Mouse (Mus musculus): ENCODE results near the gene Akap7. TPM values are rescaled to one million over a fixed set of nuclear protein-coding genes. Genes with fewer than 3 reads are reported as not detected.

The Akap7 gene
- total RNA-seq, 2 experiments from 2014 or later = 64.9 to 65.4 TPM

DNA sequence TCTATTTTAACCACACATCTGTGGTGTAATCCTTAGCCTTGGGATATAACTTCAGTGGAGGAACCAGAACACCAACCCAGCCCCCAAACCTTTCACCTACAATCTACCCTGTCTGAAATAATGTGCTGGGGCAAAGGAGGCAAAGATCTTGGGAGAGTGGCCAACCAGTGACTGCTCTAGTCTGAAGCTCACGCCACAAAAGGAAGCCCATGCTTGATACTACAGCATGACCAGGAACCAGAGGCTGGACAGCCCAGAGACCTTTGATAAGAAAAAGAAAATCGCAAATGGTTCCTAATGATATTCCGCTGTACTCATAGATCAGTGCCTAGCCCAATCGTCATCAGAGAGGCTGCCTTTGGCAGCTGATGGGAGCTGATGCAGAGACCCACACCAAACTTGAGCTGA is 9.4 kb downstream of the Akap7 start:
- DNase-seq (ENCODE audit: low spot score in 2 of 2) = no peak

DNA sequence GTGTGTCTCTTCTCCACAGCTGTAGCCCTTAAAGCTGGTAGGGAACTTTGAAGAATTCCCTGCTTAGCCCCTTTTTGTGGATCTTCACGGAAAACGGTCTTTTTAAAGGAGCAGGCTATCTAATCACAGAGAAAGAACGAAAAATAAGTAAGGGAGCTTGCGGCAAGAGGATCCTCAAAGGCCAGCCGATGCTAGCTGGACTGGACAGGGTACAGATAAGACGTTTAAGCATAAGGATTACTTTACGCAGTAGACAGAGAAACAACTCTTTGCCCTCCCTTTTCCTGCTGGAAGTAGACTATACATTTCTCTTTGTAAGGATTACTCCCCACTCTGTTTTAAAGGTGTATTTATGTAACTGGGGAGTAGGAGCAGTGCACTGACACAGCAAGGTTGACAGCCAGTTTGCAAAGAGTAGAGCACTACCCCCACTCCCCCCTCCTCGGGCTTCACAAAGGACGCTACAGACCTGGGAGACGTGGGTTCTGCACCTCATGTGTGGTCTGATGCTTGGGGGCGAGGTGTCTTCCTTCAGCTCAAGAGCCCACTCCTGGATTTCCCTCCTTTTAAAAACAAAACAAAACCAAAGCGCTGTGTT is 9.9 kb downstream of the Akap7 start:
- DNase-seq (ENCODE audit: low spot score in 2 of 2) = peak in 1 of 2 experiments; percentile 12

DNA sequence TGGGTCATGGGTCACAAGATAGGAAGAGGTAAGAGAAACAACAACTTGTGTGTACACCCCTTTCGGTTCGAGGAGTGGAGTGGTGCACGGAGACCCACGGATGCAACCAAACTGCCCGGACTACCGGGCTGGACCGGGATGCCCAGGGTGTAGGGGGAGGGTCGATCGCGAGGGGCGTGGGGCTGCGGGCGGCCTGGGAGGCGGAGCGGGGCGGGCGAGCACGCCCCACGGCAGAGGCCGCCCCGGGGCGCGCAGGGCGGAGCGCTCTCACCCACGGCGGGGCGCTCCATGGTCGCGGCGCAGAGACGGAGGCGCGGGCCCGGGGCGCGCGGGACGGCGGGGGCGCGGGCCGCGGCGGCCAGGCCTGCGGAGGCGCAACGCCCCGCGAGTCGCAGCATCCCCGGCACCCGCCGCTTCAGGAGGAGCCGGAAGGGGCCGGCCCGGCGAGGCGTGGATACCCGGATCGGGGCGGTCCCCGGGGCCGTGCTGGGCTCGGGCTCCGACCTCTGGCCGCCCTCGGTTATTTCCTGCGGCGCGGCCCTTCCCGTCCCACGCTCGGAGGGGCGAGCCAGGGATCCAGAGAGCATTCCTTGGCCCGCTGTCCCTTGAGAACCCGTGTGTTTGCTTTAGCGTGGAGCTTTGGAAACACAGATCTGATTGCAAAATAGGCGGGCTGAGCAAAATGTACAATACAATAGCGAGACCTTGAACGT is 10.9 kb downstream of the Akap7 start:
- peak; percentile 88 to 89 for DNase-seq (ENCODE audit: low spot score in 2 of 2)

DNA sequence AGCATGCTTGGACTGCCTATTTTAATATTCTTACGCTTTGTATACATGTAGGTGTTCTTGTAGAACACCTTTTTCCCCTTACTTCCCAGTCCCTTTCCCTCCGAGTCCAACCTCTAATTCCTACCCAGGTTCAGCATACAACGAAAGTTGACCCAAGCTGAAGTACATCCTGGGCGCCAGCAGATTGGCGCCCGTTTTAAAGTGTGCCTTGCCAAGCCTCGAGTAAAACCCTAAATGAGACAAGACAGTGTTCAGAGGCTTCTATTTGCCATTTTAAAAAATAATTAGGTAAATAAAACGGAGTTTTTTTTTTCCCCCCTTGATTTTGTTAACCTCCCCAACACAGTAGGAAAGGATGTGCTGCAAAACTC is 11.4 kb downstream of the Akap7 start:
- DNase-seq (ENCODE audit: low spot score in 2 of 2) = no peak

DNA sequence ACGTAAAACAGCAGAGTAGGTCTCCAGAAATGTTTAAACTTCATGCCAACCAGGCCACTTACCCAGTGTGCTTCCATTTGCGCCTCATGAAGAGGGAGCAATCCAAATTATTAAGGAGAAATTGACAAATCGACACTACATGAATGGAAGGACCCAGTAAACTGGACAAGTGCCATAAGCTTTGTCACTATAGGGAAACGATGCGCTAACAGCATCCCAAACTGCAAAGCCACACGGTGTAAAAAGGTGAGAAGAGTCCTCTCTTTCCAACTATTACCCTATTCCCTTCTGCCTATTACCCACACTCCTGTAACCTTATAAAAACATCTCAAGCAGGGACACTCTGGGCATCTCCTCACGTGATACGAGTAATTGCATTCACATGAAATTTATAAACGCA is 11.8 kb downstream of the Akap7 start:
- no peak for DNase-seq (ENCODE audit: low spot score in 2 of 2)

DNA sequence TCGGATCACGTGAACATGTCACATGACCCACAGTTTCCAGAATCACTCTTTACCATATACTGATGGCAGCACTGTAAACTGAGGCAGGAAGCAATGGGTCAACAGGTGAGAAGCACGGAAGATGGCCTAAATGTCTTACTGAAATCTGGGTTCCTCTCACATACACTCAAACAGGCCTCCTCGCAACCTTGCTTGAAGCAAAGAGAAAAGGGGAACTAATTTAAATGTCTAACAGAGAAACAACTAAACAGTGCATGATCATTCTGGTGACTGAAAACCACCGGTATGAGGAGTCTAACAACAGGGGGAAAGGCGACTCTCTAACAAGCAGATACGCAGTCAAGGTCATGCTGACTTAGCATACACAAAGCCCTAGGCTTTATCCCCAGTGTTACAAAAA is 12.7 kb downstream of the Akap7 start:
- no peak for DNase-seq (ENCODE audit: low spot score in 2 of 2)

DNA sequence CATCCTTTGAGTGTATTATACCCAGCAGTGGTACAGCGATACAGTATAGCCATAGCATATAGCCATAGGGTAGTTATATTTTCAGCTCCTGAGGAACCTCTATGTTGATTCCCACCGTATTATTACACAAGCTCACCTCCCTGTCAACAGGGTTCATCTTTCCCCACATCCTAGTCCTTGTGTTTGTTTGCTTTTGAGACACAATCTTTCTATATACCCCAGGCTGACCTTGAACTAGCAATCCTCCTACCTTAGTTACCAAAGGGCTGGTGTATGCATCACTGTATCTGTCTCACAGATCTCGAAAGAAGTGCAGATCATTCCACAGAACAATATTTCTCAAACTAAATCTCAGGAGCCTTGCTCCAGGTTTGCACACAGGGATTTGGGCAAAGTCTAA is 13.9 kb downstream of the Akap7 start:
- no peak for DNase-seq (ENCODE audit: low spot score in 2 of 2)

DNA sequence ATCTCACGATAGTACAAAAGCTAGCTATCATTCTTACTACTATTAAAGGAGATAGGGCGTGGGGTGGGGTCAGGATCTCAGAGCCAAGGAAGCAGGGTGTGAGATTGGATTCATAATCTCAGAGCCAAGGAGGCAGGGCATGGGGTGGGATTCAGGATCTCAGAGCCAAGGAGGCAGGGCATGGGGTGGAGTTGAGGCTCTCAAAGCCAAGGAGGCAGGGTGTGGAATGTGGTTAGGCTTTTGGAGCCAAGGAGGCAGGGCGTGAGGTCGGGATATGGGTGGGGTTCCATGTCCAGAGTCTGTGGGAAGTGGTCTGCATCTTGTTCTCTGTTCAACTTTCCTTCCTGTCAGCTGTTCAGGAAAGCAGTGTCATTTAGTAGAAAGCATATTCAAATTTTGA is 16.6 kb downstream of the Akap7 start:
- no peak for DNase-seq (ENCODE audit: low spot score in 2 of 2)

DNA sequence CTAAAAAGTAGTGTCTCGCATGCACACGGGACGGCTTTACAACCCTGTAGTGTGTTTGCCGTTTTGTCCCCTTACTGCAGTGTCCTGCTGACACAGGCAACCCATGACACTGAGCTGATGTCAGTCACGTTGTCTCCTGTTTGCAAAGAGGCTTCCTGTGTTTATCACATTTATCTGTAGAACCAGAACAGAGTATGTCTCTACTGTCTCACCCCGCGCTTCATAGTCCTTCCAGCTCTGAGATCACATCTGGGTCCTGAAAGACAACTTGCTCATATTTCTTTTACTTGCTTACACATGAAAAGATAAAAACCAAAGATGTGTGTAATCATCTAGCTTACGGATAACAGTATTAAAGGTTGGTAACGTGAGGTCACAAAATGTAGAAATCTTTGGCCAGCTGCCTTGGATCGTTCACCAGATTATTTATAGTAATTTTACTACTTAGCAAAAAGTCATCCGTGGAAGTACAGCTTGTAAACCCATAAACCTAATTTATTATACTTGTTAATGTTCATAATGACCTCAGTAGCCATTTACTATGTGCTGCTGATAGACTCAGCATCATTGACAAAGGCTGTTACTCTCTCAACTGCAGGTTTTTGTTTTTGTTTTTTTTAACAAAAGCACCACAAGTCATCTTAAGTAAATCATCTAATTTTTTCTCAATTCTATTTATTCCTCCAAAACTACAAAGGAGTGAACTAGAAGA is 22.4 kb downstream of the Akap7 start:
- DNase-seq (ENCODE audit: low spot score in 2 of 2) = no peak

DNA sequence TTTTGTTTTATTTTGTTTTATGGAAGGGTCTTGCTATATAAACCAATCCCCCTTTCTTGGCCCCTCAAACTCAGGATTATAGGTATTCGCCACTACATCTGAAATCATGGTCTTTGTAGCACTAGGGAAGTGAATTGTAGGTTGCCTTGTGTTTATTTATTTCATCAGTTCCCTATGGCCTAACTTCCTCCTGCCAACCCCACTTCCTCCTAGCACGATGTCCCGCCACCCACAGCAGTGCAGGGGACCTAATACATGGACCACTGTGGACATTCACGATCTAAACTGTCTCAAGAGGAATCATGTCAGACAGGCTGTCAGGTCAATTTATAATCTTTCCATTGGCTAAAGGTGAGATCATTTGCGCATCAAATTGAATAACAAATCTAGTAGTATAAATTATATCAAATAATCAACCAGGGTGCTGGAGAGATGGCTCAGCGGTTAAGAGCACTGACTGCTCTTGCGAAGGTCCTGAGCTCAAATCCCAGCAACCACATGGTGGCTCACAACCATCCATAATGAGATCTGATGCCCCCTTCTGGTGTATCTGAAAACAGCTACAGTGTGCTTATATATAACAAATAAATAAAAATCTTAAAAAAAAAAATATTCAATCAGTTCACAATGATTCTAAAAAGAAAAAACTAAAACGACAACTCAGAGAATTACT is 23.1 kb downstream of the Akap7 start:
- DNase-seq (ENCODE audit: low spot score in 2 of 2) = no peak

DNA sequence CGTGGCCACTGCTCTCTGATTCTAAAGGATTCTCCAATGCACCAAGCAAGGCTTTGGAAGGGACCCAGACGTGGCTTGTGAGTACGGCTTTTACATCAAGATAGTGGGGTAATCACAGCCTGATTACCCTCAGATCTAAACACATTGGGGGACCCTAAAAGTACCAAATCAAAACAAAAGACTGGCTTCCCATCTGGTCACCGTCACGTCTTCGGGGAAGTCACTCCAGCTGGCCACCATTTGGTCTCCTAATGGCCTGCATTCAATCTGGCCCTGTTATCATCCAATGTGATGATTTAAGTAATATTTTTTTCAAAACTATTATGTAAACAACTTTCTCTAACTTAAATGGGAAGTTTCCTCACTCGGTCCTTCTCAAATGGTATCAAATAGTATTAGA is 24.3 kb downstream of the Akap7 start:
- DNase-seq (ENCODE audit: low spot score in 2 of 2) = no peak

DNA sequence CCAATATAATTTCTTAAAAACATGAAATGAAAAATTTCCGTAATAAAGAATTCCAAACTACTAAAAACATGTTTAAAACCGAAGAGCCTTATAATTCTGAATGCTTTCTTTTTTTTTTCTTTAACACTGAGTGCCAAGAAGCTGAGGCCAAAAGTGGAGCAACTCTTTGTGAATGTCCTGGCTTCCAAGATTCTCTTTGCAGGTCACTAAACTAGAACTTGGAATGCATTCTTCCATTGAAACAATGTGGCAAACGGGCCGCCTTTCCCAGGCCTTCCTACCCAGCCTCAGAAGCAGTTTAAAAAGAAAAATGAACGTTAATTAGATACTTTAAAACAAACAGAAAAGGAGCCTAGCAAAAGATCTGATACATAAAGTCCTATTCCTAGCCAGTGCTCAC is 27.5 kb downstream of the Akap7 start:
- DNase-seq (ENCODE audit: low spot score in 2 of 2) = no peak

DNA sequence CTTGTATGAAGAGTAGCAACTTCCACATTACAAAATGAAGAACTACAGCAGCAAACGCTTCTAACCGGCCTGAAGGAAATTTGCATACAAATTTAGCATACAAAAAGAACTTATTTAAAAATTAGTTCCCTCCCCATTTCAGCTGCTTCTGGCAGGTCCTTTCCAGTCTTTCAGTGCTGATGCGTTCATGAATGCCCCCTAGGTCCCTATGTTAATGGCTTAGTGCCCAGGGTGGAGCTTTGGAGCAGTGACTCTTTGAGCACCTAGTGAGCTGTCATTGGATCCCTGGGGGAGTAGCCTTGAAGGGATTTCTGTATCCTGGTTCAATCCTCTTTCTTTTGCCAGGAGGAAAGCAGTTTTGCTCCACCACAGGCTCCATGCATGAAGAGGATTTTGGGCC is 28.3 kb downstream of the Akap7 start:
- no peak for DNase-seq (ENCODE audit: low spot score in 2 of 2)

DNA sequence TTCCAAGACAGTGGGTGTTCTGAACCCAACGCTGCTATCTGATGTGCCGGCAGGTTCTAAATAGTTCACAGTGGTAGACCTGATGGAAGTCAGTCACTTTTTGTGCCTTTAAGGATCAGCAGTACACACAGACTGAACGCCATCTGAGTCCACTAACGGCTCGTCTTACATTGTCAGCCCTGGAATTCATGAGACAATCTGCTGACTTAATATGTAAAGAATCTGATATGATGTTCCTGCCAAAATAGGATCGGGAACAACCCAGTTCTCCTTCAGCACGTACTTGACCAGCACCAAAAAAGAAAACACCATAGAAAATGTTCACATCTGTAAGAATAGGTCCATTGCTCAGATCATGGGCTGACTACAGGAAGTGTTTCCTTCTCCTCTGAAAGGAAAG is 32.2 kb downstream of the Akap7 start:
- no peak for DNase-seq (ENCODE audit: low spot score in 2 of 2)

DNA sequence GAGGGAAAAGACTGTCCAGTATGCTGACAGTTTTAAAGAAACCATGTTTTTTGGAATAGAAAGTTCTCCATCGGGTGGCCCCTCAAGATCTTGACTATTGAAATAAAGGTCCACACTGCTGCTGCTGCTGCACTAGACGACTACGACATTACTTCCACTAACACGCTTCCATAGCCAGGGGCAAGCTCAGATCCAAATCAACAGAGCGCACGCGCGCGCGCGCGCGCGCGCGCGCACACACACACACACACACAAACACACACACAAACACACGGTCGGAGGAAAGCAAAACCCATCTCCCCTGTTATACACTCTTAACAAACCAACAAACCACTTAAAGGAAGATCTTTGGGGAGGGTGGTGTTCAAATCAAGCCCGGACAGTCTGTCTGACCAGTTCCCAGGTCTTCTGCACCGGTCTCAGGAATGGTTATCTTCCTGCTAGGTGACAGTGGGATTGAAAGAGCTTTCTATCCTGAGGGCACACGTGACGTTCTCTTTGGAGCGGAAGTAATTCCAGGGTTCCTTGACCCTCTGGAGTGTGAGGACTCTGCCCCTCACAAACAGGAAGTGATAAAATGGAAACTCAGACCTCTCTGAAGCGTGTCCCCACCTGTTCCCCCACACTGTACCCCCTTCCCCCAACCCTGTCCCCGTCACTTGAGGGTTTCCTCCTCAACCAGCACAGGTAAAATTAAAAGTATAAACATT is 32.9 kb downstream of the Akap7 start:
- no peak for DNase-seq (ENCODE audit: low spot score in 2 of 2)

DNA sequence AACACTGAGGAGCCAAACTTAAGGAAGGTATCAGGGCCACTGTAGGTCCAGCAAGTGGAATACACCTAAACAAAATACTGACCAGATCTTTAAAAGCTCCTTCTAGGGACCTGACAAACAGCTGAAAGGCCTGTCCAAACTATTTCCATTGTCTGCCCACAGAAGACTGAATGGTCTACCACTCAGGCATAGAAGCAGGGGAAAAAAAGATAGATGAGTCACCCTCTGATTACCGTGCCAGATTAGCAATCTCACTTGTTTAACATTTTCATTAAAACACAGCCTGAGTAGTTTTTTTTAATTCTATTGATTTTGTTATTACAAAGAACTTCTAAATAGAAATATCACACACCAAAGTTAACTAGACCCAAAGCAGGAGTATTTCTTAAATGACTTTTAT is 33.9 kb downstream of the Akap7 start:
- no peak for DNase-seq (ENCODE audit: low spot score in 2 of 2)

DNA sequence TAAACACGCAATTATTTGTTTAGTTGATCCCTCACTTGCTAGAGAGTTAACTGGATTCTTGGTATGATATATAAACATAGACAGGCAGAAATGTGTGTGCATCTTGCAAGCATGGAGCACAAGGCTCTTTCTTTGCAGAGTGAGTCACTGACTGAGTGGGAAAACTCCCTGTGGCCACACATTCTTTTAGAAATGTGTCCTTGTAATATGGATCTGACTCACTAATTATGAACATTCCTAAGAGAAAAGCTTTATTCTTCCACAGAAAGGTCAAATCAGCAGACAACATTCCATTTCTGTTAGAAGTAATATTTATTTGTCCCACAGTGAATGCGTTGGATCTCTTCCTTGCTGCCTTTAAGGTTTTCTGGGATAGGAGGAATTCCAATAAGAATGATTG is 35.9 kb downstream of the Akap7 start:
- no peak for DNase-seq (ENCODE audit: low spot score in 2 of 2)

DNA sequence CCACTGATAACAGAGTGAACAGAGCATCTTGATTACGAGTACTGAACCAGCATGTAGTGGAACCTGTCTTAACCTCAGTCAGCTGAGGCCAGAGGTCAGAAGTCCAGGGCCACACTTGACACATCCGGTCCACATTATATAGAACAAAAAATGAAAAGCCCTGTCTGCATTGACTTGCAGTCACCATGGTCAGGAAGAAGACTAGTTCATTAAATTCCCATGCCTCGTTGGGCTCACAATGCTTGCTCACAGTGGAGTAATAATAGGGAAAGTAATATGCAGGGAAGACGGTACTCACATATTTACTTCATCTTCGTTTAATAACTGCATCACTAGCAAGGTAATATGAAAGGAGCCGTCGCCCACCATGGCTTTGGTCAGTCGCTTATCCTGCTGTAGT is 36.5 kb downstream of the Akap7 start:
- no peak for DNase-seq (ENCODE audit: low spot score in 2 of 2)

DNA sequence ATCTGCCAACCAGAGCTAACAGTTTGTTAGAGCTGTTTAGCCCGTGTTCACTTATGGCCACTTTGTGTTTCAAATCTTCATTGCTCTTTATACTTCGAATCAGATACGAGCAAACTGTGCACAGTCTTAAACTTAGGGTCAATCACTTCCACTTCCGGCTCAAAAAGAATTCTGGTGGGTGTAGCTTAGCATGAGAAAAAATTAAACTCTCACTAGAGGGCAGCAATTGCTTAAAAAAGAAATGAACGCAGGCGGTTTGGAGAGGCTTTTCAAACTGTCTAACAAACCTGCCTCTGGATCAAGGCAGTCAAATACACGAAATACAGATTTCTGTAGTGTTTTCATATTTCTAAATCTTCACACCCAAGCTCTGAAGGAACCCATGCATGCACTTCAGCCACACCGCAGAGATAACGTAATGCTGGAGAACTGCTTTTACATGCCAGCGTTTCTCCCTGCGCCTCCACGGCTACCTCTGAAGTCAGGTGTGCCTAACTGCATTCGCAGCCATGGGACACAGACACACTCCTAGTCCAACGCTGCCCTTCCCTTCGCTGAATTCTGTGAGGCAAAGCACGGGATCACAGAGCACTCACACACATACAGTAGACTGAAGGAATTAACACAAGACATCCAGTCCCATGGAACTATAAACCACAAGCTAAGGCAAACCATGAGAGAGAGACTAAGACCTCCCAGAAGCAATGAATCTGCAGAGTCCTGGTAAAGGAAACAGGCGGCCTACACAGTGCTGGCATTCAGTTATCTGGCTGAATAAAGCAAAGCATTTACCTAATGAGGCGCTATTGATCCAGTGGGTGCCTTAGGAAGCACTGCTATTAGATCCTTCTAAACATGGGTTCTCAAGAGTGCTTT is 39.0 kb downstream of the Akap7 start:
- DNase-seq (ENCODE audit: low spot score in 2 of 2) = no peak

DNA sequence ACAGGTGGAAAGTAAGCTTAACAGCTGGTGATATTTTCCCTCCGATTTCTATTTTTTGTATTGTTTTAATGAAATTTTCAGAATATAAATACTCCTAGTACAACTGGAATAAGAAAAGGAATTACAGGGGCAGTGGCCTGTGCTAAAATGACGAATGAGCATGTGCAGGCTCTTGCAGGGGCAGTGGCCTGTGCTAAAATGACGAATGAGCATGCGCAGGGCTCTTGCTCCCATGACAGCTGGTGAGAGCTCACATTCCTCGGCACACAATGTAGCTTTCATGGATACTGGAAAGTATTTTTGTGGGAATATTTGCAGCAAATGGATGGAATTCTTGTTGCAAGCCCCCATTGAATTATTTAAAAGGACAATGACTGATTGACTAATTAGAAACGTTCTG is 46.5 kb downstream of the Akap7 start:
- DNase-seq (ENCODE audit: low spot score in 2 of 2) = no peak

Data from adrenal gland, adult 18-20 months (tissue).